Mouse (Mus musculus) bone marrow, adult 2 months (tissue): Measurements from ENCODE around the gene Abcc5.

Experiments used
- CTCF ChIP-seq: fragments of 200-500 bp; IDR thresholded peaks from 2 replicates; pipeline ENCODE4 v1.5.1; 2011; ENCODE audit warnings: low read length, control low read depth; ENCODE audit not compliant: control insufficient read depth, insufficient read depth
- POLR2A ChIP-seq: fragments of 200-500 bp; IDR thresholded peaks from 2 replicates; pipeline ENCODE4 v1.6.1; 2011; ENCODE audit warnings: low read depth, mild to moderate bottlenecking, control low read depth, low read length, borderline replicate concordance; ENCODE audit not compliant: control insufficient read depth

- TF ChIP-seq POLR2A: no peak
- TF ChIP-seq CTCF: no peak
Observed at GRCm38 (mm10) chr16:20418054-20418453, 8.1 kb downstream of the Abcc5 start.
